Mouse (Mus musculus): Measurements from ENCODE around the gene Flt3l. TPM values are rescaled to one million over a fixed set of nuclear protein-coding genes. Genes with fewer than 3 reads are reported as not detected.
"Not testable (repeated sequence)": the region's sequence is repeated elsewhere in the genome, so short reads cannot be mapped to it uniquely, and the experiment has no call there.

The Flt3l gene
- polyA plus RNA-seq, 1 experiment from 2014 or later: 1.3 TPM

DNA sequence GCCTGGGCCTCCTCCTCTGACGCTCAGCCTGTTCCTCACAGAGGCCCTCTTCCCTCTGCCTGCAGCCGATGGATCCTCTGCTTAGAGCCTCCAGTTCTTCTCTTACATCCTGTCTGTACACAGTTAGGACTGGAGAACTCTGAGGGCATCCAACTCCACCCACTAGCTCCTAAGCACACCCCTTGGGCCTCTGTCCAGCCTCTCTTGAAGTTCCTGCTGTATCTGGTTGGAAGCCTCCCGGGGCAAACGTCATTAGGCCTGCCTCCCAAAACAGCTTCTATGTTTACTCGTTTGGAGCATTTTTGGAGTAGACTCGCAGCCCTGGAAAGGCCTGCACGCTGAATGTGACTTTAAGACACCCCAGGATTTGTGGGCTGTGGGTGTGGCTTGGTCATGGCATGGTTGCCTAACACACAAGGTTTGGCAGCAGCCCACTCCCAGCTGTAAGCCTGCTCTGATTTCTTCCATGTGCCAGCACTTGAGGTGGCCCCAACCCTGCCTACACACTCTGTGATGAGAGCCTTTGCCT, 32.5 kb downstream of the Flt3l start, which contains the start of gene Fcgrt:
Gene Fcgrt, minus strand, starts transcription at position 200 of the 529 bp plus-strand sequence.
- H3K36me3 ChIP-seq (ENCODE audit: control insufficient read depth, insufficient read depth, low read length): no peaks in the 10 kb centered on the region
- H3K9me3 ChIP-seq (ENCODE audit: control insufficient read depth, low read length): no peaks in the 10 kb centered on the region
- 69% methylated on average over 7 of the region's 7 CpGs for WGBS
- H3K27ac ChIP-seq (ENCODE audit: low read depth, low read length): no peak within 1 kb of the TSS
- H3K27me3 ChIP-seq (ENCODE audit: control insufficient read depth, insufficient read depth, low read length): no peaks in the 10 kb centered on the region
- no peak within 1 kb of the TSS for H3K9ac ChIP-seq (replicated peaks; ENCODE audit: low read depth, low read length)
- peak within 1 kb of the TSS; percentile 29; the same call in 1 of the 2 replicates for H3K4me2 ChIP-seq (ENCODE audit: low read depth, low read length)
- no peaks in the 10 kb centered on the region for H3K4me1 ChIP-seq (ENCODE audit: control insufficient read depth, insufficient read depth, low read length)
- ATAC-seq (ENCODE audit: low read depth): no peak
- H3K4me3 ChIP-seq (ENCODE audit: low read depth, low read length): no peak within 1 kb of the TSS; the same call in 1 of the 2 replicates

DNA sequence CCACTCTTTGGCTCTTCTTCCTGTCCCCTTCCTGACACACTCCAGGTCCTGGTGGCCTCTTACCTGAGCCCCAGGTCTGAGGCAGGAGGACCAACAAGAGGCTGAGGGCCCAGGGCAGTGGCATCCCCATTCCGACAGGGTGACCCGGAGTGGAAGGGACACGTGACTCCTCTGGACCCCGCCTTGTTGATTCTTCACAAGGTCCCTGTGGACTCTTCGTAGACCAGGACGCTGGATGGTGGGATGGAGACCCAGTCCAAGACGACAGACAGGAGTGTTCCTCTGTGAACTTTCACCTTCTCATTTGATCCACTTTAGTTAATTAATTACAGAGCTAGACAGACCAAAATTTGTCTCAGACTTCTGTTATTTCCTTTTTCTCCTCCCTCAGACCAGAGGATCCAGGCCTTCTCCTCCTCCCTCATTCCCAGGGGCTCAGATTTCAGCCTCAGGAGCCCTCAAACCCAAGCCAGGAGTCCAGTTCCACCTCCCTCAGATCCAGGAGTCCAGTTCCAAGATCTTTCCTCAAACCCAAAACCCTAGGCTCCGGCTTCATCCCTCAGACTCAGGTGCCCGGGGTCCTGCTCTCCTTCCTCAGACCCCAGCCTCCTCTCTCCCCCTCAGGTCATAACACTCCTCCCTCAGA, 33.2 kb downstream of the Flt3l start:
- no peaks in the 10 kb centered on the region for H3K9me3 ChIP-seq (ENCODE audit: control insufficient read depth, low read length)
- no peaks in the 10 kb centered on the region for H3K27me3 ChIP-seq (ENCODE audit: control insufficient read depth, insufficient read depth, low read length)
- H3K4me2 ChIP-seq (ENCODE audit: low read depth, low read length): peak overlapping the region; percentile 29; the same call in 1 of the 2 replicates
- H3K4me1 ChIP-seq (ENCODE audit: control insufficient read depth, insufficient read depth, low read length): no peaks in the 10 kb centered on the region
- no peaks in the 10 kb centered on the region for H3K36me3 ChIP-seq (ENCODE audit: control insufficient read depth, insufficient read depth, low read length)
- 84% methylated on average over 9 of the region's 9 CpGs for WGBS
- no peak for ATAC-seq (ENCODE audit: low read depth)
- H3K9ac ChIP-seq (replicated peaks; ENCODE audit: low read depth, low read length): no peak overlapping the region
- H3K27ac ChIP-seq (ENCODE audit: low read depth, low read length): no peak overlapping the region
- no peak overlapping the region; the same call in 1 of the 2 replicates for H3K4me3 ChIP-seq (ENCODE audit: low read depth, low read length)

DNA sequence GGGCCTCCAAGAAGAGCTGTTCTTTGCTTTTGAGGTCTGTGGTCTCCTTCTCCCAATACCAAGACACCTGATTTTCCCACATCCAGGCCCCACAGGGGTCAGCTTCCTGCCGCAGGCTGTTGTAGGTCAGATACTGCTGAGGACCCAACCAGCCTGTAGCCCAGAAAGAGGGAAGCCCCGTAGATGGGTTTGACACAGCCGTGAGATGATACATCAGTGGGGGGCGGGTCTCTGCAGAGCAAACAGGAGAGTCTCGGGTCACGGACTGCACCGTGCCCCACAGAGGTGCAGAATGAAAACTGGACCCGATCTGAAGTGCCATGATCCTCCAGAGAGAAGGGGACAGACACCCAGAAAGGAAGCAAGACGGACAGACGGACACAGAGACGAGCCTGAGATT, 33.8 kb downstream of the Flt3l start:
- no peak overlapping the region for H3K4me3 ChIP-seq (ENCODE audit: low read depth, low read length)
- H3K4me1 ChIP-seq (ENCODE audit: control insufficient read depth, insufficient read depth, low read length): no peaks in the 10 kb centered on the region
- H3K9ac ChIP-seq (replicated peaks; ENCODE audit: low read depth, low read length): no peak overlapping the region
- H3K36me3 ChIP-seq (ENCODE audit: control insufficient read depth, insufficient read depth, low read length): no peaks in the 10 kb centered on the region
- no peaks in the 10 kb centered on the region for H3K9me3 ChIP-seq (ENCODE audit: control insufficient read depth, low read length)
- H3K4me2 ChIP-seq (ENCODE audit: low read depth, low read length): no peak overlapping the region
- no peaks in the 10 kb centered on the region for H3K27me3 ChIP-seq (ENCODE audit: control insufficient read depth, insufficient read depth, low read length)
- WGBS: 90% methylated on average over 11 of the region's 11 CpGs
- no peak overlapping the region for H3K27ac ChIP-seq (ENCODE audit: low read depth, low read length)
- no peak for ATAC-seq (ENCODE audit: low read depth)

DNA sequence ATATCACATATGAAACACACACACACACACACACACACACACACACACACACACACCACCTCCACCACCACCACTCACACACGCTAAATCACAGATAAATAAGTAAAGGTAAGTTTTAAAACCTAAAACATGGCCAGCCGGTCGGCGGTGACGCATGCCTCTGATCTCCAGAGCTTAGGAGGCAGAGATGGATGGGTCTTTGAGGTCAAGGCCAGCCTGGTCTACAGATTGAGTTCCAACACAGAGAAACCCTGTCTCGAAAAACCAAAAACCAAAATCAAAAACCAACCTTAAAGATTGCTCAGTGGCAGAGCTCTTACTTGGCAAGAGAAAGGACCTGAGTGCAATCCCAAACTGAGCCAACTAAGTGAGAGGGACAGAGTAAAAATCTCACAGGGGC, 36.2 kb downstream of the Flt3l start:
- ATAC-seq (ENCODE audit: low read depth): no peak
- WGBS: 93% methylated on average over 6 of the region's 6 CpGs
- H3K4me3 ChIP-seq (ENCODE audit: low read depth, low read length): no peak overlapping the region
- H3K4me1 ChIP-seq (ENCODE audit: control insufficient read depth, insufficient read depth, low read length): no peaks in the 10 kb centered on the region
- no peaks in the 10 kb centered on the region for H3K27me3 ChIP-seq (ENCODE audit: control insufficient read depth, insufficient read depth, low read length)
- no peaks in the 10 kb centered on the region for H3K9me3 ChIP-seq (ENCODE audit: control insufficient read depth, low read length)
- H3K27ac ChIP-seq (ENCODE audit: low read depth, low read length): no peak overlapping the region
- H3K9ac ChIP-seq (replicated peaks; ENCODE audit: low read depth, low read length): no peak overlapping the region
- no peaks in the 10 kb centered on the region for H3K36me3 ChIP-seq (ENCODE audit: control insufficient read depth, insufficient read depth, low read length)
- no peak overlapping the region for H3K4me2 ChIP-seq (ENCODE audit: low read depth, low read length)

DNA sequence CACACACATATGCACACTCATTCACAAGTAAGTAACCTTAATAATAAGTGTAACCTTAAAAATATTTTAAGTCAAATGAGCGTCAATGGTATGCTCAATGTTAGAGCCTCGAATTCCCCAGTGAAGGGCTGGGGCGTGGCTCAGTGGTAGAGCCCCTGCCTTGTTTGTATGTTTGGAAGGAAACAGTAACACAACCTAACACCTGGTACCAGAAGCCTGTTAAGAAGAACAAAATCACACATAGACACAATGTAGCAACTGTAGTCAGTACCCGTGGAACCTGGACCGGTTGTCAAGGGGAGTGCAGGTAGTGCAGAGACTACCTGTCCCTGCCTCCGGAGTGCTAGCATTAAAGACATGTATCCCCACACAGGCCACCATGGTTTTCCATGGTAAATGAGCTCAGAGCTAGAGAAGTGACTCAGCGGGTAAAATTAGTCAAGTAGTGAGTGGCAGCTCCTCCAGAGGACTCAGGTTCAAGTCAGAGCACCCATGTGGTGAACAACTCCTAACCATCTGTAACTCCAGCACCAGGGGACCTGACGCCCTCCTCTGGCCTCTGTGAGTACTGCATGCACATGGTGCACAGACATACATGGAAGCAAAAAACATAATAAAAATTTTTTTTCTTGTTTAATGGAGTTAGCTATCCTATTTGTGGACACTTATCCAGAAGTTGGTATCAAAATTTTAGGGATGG, 37.5 kb downstream of the Flt3l start:
- 89% methylated on average over 8 of the region's 8 CpGs for WGBS
- no peak overlapping the region for H3K4me2 ChIP-seq (ENCODE audit: low read depth, low read length)

DNA sequence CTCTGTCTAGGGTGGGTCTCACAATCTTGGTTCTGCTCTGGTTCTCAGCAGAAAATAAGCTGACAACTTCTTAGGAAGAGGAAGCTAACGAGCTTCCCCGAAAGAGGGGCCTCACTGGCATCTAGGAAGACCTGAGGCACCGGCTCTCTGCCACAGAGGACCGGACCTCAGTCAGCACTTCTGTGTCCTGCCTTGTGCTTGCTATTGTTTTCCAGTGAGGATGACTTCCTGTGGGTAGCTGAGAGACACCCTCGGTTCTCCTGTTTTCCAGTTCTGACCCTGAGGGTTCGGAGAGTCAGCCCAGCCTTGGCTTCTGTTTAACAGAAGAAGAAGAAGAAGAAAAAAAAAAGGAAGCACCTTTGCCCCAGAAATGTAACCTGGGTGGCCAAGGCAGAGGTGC, 38.8 kb downstream of the Flt3l start:
- Histone ChIP-seq H3K4me2 (ENCODE audit: low read depth, low read length) (no peak overlapping the region), H3K4me1 (ENCODE audit: control insufficient read depth, insufficient read depth, low read length) (no peaks in the 10 kb centered on the region), H3K27me3 (ENCODE audit: control insufficient read depth, insufficient read depth, low read length) (no peaks in the 10 kb centered on the region), H3K4me3 (ENCODE audit: low read depth, low read length) (no peak overlapping the region), H3K27ac (ENCODE audit: low read depth, low read length) (no peak overlapping the region), H3K9me3 (ENCODE audit: control insufficient read depth, low read length) (no peaks in the 10 kb centered on the region), H3K9ac (replicated peaks; ENCODE audit: low read depth, low read length) (no peak overlapping the region), H3K36me3 (ENCODE audit: control insufficient read depth, insufficient read depth, low read length) (no peaks in the 10 kb centered on the region)
- 75% methylated on average over 6 of the region's 6 CpGs for WGBS
- no peak for ATAC-seq (ENCODE audit: low read depth)

More for the DNA sequence above, 37.5 kb downstream of the Flt3l start:
- no peak for ATAC-seq (ENCODE audit: low read depth)
- Histone ChIP-seq H3K27me3 (ENCODE audit: control insufficient read depth, insufficient read depth, low read length) (no peaks in the 10 kb centered on the region), H3K4me3 (ENCODE audit: low read depth, low read length) (no peak overlapping the region), H3K36me3 (ENCODE audit: control insufficient read depth, insufficient read depth, low read length) (no peaks in the 10 kb centered on the region), H3K9ac (replicated peaks; ENCODE audit: low read depth, low read length) (no peak overlapping the region), H3K9me3 (ENCODE audit: control insufficient read depth, low read length) (no peaks in the 10 kb centered on the region), H3K27ac (ENCODE audit: low read depth, low read length) (no peak overlapping the region), H3K4me1 (ENCODE audit: control insufficient read depth, insufficient read depth, low read length) (no peaks in the 10 kb centered on the region)

DNA sequence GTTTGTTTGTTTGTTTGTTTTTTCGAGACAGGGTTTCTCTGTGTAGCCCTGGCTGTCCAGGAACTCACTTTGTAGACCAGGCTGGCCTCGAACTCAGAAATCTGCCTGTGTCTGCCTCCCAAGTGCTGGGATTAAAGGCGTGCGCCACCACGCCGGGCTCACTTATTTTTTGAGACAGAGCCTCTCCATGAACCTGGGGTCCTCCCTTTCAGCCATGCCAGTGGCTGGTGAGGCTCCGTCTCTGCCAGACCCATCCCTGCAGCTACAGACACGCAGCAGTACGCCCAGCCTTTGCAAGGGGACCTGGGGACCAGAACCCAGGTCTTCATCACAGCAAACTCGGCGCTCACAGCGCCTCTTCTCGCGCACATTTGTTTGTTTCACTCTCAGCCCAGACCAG, 40.3 kb downstream of the Flt3l start:
- H3K27me3 ChIP-seq (ENCODE audit: control insufficient read depth, insufficient read depth, low read length); H3K9ac ChIP-seq (replicated peaks; ENCODE audit: low read depth, low read length); H3K9me3 ChIP-seq (ENCODE audit: control insufficient read depth, low read length); ATAC-seq (ENCODE audit: low read depth); H3K27ac ChIP-seq (ENCODE audit: low read depth, low read length); H3K4me3 ChIP-seq (ENCODE audit: low read depth, low read length); H3K4me2 ChIP-seq (ENCODE audit: low read depth, low read length); H3K4me1 ChIP-seq (ENCODE audit: control insufficient read depth, insufficient read depth, low read length); H3K36me3 ChIP-seq (ENCODE audit: control insufficient read depth, insufficient read depth, low read length): not testable (repeated sequence)
- 96% methylated on average over 14 of the region's 14 CpGs for WGBS

DNA sequence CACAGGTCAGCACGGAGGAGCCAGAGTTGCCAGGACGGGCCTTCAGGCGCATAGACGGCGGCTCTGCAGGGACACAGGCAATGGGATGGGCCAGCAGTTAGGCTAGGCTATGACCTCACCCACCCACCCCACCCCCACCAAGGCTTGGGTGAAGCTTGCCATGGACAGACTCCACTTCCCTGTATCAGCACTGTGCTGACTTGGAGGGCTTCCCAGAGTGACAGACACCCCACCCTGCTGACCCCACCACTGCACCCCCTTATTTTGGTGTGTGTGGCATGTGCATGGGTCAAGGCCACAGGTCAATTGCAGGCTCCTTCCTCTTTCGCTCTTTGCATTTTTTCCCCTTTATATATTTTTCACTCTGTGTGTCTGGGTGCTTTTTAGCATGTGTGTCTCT, 40.9 kb downstream of the Flt3l start:
- WGBS: 80% methylated on average over 6 of the region's 6 CpGs
- ATAC-seq (ENCODE audit: low read depth): no peak
- H3K27ac ChIP-seq (ENCODE audit: low read depth, low read length): no peak overlapping the region
- no peak overlapping the region for H3K4me3 ChIP-seq (ENCODE audit: low read depth, low read length)
- H3K9me3 ChIP-seq (ENCODE audit: control insufficient read depth, low read length): no peaks in the 10 kb centered on the region
- no peaks in the 10 kb centered on the region for H3K27me3 ChIP-seq (ENCODE audit: control insufficient read depth, insufficient read depth, low read length)
- H3K36me3 ChIP-seq (ENCODE audit: control insufficient read depth, insufficient read depth, low read length): no peaks in the 10 kb centered on the region
- no peak overlapping the region for H3K9ac ChIP-seq (replicated peaks; ENCODE audit: low read depth, low read length)
- H3K4me1 ChIP-seq (ENCODE audit: control insufficient read depth, insufficient read depth, low read length): 0 out of 2 replicates have a peak, but pooled peaks cover 4% of the 10 kb centered on the region
- H3K4me2 ChIP-seq (ENCODE audit: low read depth, low read length): no peak overlapping the region

DNA sequence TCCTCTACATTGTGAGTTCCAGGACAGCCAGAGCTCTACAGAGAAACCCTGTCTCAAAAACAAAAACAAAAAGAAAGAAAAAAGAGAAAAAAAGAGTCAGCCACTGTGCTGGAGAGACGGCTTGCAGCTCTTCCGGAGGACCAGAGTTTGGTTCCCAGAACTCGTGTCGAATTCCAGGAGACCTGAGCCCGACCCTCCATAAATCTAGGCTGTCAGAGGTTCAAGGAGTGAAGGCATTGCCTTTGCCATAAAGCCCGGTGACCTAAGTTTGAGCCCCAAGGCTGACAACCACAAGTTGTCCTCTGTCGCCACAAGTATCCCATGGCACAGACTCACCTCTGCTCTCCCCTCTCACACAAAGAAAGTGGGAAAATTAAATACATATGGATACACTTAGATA, 42.1 kb downstream of the Flt3l start:
- no peak overlapping the region for H3K4me2 ChIP-seq (ENCODE audit: low read depth, low read length)
- H3K36me3 ChIP-seq (ENCODE audit: control insufficient read depth, insufficient read depth, low read length): no peaks in the 10 kb centered on the region
- H3K9ac ChIP-seq (replicated peaks; ENCODE audit: low read depth, low read length): no peak overlapping the region
- no peak for ATAC-seq (ENCODE audit: low read depth)
- no peaks in the 10 kb centered on the region for H3K9me3 ChIP-seq (ENCODE audit: control insufficient read depth, low read length)
- H3K27me3 ChIP-seq (ENCODE audit: control insufficient read depth, insufficient read depth, low read length): no peaks in the 10 kb centered on the region
- no peak overlapping the region for H3K27ac ChIP-seq (ENCODE audit: low read depth, low read length)
- H3K4me3 ChIP-seq (ENCODE audit: low read depth, low read length): no peak overlapping the region
- 0 out of 2 replicates have a peak, but pooled peaks cover 4% of the 10 kb centered on the region for H3K4me1 ChIP-seq (ENCODE audit: control insufficient read depth, insufficient read depth, low read length)
- WGBS: 9% methylated on average over 7 of the region's 7 CpGs

Measured in neural tube, embryonic 14.5 days (tissue).